Mouse (Mus musculus) embryonic facial prominence, embryonic 15.5 days (tissue): ENCODE data around the gene Ppp2r3a. TPM values are rescaled to one million over a fixed set of nuclear protein-coding genes. Genes with fewer than 3 reads are reported as not detected.

Source experiments
- ATAC-seq: fragments of 200-750 bp; cut with Nextera tagmentation; 2 replicates; pipeline ENCODE4 v1.8.0; 2017; ENCODE audit warnings: low read depth, moderate TSS enrichment; ENCODE audit not compliant: insufficient number of reproducible peaks, low FRiP score, low TSS enrichment
- H3K27ac ChIP-seq: fragments of 300-500 bp; sonication (generic); replicated peaks from 2 replicates; pipeline ENCODE4 v1.5.1; 2015; ENCODE audit warnings: mild to moderate bottlenecking, inconsistent platforms
- H3K27me3 ChIP-seq: fragments of 300-500 bp; sonication (generic); 2 replicates; pipeline ENCODE4 v1.6.1; 2015; ENCODE audit warnings: inconsistent platforms
- H3K36me3 ChIP-seq: fragments of 300-500 bp; sonication (generic); 2 replicates; pipeline ENCODE4 v1.6.1; 2015; ENCODE audit warnings: mild to moderate bottlenecking, inconsistent platforms
- H3K4me1 ChIP-seq: fragments of 300-500 bp; sonication (generic); 2 replicates; pipeline ENCODE4 v1.6.1; 2015; ENCODE audit warnings: inconsistent platforms
- H3K4me2 ChIP-seq: fragments of 300-500 bp; sonication (generic); replicated peaks from 2 replicates; pipeline ENCODE4 v1.6.1; 2015; ENCODE audit warnings: mild to moderate bottlenecking, inconsistent platforms
- H3K4me3 ChIP-seq: fragments of 300-500 bp; sonication (generic); replicated peaks from 2 replicates; pipeline ENCODE4 v1.5.1; 2015; ENCODE audit warnings: mild to moderate bottlenecking, inconsistent platforms
- H3K9ac ChIP-seq: fragments of 300-500 bp; sonication (generic); 2 replicates; pipeline ENCODE4 v1.6.1; 2015; ENCODE audit warnings: inconsistent platforms
- H3K9me3 ChIP-seq: fragments of 300-500 bp; sonication (generic); replicated peaks from 2 replicates; pipeline ENCODE4 v1.6.1; 2016; ENCODE audit warnings: inconsistent platforms
- WGBS: fragments of 180-500 bp; shearing (Covaris S2); methylation state at CpG from one replicate; pipeline ENCODE4 v1.1.7; 2015; 5-methylcytosine and 5-hydroxymethylcytosine counted together
- polyA plus RNA-seq: library from polyadenylated mRNA; unstranded; fragments of >200 nt; fragmentation: Nextera tagmentation; extraction: Ambion mirVana; gene quantifications from 2 replicates; pipeline ENCODE4 v1.2.1, GENCODE M21; 2015

Gene Ppp2r3a
- polyA plus RNA-seq, 1 experiment from 2014 or later, result 16.1 TPM

DNA sequence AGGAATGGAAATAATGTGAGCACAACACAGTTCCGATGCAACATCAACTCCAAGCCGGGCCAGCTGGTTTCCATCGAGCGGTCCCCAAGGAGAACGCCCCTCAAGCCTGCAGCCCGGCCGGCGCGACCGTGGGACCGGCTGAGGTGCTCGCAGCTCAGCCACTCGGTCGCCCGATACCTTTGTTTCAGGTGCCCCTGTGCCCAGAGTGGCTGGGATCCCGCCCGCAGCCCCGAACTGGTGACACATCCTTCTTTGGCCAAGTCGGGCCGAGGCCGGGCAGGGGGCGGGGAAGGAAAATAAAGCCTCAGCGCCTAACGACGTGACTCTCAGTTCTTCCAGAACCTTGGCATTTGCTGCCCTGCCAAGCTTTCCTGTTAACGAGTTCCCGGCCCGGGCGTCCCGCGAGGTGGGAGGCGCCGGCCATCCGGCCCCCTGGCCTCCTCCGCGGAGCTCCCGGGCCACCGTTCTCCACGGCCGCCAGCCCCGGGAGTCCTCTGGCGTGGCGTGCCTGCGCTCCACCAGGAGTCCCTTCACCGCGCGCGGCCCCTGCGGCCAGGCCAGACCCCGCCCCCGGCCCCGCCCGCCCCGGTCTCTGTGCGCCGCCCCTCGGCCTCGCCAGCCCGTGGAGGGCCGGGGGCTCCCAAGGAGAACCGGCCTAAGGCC is 483 bp downstream of the Ppp2r3a start:
- peak; percentile 96 for ATAC-seq
- no peaks in the 10 kb centered on the region for H3K9me3 ChIP-seq
- peak overlapping the region; percentile 73 for H3K4me3 ChIP-seq
- peak overlapping the region; percentile 76 for H3K4me2 ChIP-seq
- no peaks in the 10 kb centered on the region for H3K27me3 ChIP-seq
- peak overlapping the region; percentile 99 for H3K27ac ChIP-seq
- H3K4me1 ChIP-seq, result peaks cover 15% of the 10 kb centered on the region; the same call in 1 of the 2 replicates
- H3K36me3 ChIP-seq, result no peaks in the 10 kb centered on the region
- H3K9ac ChIP-seq, result peak overlapping the region; percentile 79
- WGBS, result under 1% methylated on average over 61 of the region's 61 CpGs

DNA sequence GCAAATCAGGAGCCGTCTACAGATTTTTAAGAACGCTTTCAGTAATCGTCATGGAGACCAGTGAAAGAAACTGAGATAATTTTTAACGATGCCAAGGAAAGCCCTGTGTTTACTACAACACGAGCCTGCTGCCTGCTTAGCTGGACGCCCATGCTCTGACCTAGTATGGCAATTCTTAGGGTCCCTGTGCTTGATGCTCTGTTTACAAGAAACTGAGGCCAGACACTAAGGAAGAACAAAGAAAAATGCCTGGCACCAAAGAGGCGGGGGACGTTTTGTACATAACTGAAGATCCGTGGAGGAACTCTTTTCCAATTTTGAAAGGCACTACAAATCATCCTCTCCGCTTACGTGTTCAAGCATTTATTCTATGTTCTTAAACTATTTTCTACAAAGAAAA is 1.1 kb downstream of the Ppp2r3a start:
- Histone ChIP-seq H3K36me3 (no peaks in the 10 kb centered on the region), H3K27ac (peak overlapping the region; percentile 99), H3K4me1 (peaks cover 15% of the 10 kb centered on the region; the same call in 1 of the 2 replicates), H3K4me2 (peak overlapping the region; percentile 76), H3K27me3 (no peaks in the 10 kb centered on the region), H3K9ac (peak overlapping the region; percentile 79), H3K4me3 (peak overlapping the region; percentile 73), H3K9me3 (no peaks in the 10 kb centered on the region)
- WGBS, result 2% methylated on average over 11 of the region's 11 CpGs
- no peak for ATAC-seq

DNA sequence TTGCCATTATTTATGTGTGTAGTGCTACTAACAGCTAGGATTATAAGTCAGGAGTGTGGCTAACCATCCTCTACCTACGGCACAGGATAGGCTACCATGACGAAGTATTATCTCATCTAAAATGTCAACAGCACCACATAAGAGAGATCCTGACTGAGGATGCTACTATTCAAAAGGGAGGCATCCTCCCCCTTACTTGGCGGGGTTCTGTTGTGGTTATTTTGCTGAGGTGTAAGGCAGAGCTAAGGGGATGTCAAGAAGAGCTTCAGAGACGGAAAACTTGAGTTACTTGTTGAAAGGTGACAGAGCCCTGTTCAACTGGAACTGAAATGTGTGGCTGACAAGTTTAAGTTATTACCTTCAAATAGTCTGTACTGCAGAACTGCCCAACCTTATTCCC is 2.0 kb downstream of the Ppp2r3a start:
- no peak overlapping the region for H3K27ac ChIP-seq
- no peaks in the 10 kb centered on the region for H3K9me3 ChIP-seq
- no peak overlapping the region for H3K9ac ChIP-seq
- H3K4me3 ChIP-seq, result no peak overlapping the region
- peak overlapping the region; percentile 76; the same call in 1 of the 2 replicates for H3K4me2 ChIP-seq
- no peaks in the 10 kb centered on the region for H3K27me3 ChIP-seq
- WGBS, result 70% methylated on average over 4 of the region's 4 CpGs
- peaks cover 15% of the 10 kb centered on the region; the same call in 1 of the 2 replicates for H3K4me1 ChIP-seq
- H3K36me3 ChIP-seq, result no peaks in the 10 kb centered on the region
- ATAC-seq, result no peak

DNA sequence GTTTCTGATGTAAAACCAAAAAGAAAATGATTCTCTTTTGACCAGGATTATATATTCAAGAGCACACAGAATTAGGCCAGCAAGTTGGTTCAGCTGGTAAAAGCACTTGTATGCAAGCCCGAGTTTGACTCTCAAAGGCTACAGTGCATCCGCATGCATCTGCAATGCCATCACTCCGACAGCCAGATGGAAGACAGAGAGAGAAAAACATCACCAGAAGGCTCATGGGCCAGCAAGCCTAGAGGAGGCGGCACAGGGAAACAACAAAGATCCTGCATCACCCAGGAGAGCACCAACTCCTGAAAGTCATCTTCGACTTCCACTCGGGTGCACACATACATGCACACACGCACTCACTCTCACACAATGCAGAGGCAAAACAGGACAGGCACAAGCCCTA is 4.1 kb downstream of the Ppp2r3a start:
- no peak overlapping the region for H3K27ac ChIP-seq
- WGBS, result 61% methylated on average over 7 of the region's 7 CpGs
- no peak overlapping the region for H3K4me2 ChIP-seq
- peaks cover 19% of the 10 kb centered on the region; the same call in 1 of the 2 replicates for H3K4me1 ChIP-seq
- no peaks in the 10 kb centered on the region for H3K36me3 ChIP-seq
- H3K9ac ChIP-seq, result no peak overlapping the region
- no peaks in the 10 kb centered on the region for H3K27me3 ChIP-seq
- no peak for ATAC-seq
- no peak overlapping the region for H3K4me3 ChIP-seq
- no peaks in the 10 kb centered on the region for H3K9me3 ChIP-seq

- 91% methylated on average over 5 of the region's 5 CpGs for WGBS
- no peak overlapping the region for H3K4me2 ChIP-seq
- ATAC-seq, result no peak
- H3K36me3 ChIP-seq, result no peaks in the 10 kb centered on the region
- H3K4me3 ChIP-seq, result no peak overlapping the region
- no peak overlapping the region for H3K9ac ChIP-seq
- no peaks in the 10 kb centered on the region for H3K27me3 ChIP-seq
- no peak overlapping the region for H3K27ac ChIP-seq
- H3K4me1 ChIP-seq, result peaks cover 18% of the 10 kb centered on the region; the same call in 1 of the 2 replicates
- no peaks in the 10 kb centered on the region for H3K9me3 ChIP-seq
These were observed 6.1 kb downstream of the Ppp2r3a start for GRCm38 (mm10) chr9:101245493-101245892.

DNA sequence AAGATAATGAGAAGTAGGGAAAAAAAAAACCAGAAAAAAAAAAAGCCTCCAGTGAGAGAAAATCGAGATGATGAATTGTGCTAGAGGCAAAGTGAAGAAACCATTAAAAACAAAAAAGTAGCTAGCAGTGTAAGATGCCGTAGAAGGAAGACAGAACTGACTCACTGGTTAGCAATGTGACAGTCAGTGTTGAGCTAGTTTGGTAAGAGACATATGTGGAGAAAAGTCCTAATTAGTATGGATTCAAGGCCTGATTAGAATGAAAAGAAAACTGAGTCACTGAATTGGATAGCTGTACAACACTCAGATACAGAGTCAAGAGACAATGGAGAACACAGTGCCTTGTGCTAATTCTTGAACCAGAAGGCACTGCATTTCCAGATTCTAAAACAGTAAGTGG is 7.9 kb downstream of the Ppp2r3a start:
- no peak for ATAC-seq
- 39% methylated on average over 2 of the region's 2 CpGs for WGBS
- no peak overlapping the region for H3K4me3 ChIP-seq
- 0 out of 2 replicates have a peak, but pooled peaks cover 12% of the 10 kb centered on the region for H3K4me1 ChIP-seq
- no peak overlapping the region for H3K27ac ChIP-seq
- H3K4me2 ChIP-seq, result no peak overlapping the region
- H3K36me3 ChIP-seq, result no peaks in the 10 kb centered on the region
- no peak overlapping the region for H3K9ac ChIP-seq
- no peaks in the 10 kb centered on the region for H3K9me3 ChIP-seq
- no peaks in the 10 kb centered on the region for H3K27me3 ChIP-seq

GRCm38 (mm10) chr9:101240161-101240560 is 11.4 kb downstream of the Ppp2r3a start:
- ATAC-seq, result no peak
- Histone ChIP-seq H3K9ac (no peak overlapping the region), H3K9me3 (no peaks in the 10 kb centered on the region), H3K4me2 (no peak overlapping the region), H3K27me3 (no peaks in the 10 kb centered on the region), H3K4me1 (0 out of 2 replicates have a peak, but pooled peaks cover 4% of the 10 kb centered on the region), H3K27ac (no peak overlapping the region), H3K4me3 (no peak overlapping the region), H3K36me3 (no peaks in the 10 kb centered on the region)
- WGBS, result 72% methylated on average over 3 of the region's 3 CpGs

DNA sequence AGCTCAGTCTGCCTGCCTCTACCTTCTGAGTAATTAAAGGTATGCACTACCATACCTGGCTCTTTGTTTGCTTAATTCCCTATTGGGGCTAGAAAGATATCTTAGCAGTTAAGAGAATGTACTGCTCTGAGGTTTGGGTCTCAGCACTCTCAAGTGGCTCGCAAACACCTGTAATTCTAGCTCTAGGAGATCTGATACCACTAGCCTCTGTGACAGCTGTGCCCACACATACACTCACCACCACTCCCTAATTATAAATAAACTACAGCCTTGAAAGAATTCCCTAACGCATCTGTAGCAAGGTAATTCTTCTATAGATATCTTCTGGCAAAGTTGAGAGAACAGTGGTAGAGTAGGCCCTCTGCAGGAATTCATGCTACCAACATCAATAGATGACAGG is 15.8 kb downstream of the Ppp2r3a start:
- 77% methylated on average over 2 of the region's 2 CpGs for WGBS
- no peak for ATAC-seq

DNA sequence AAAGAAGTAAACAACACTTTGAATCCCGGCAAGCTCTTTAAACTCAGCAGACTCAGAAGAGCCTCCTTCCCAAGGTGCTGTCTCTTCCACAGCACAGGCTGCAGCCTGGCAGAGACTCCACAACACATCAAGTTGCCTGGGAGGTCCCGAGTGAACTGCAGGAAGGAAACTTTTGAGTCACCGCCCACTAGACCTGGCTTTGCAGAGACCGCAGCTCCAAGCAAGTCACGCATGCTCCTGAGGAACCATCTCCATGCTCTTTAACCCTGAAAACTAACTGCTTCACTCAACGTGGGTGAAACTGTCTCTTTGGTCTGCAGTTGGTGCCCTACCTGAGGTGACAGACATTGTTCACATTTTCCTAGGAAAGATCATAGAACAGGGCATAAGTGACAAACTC is 19.6 kb downstream of the Ppp2r3a start:
- WGBS, result 70% methylated on average over 6 of the region's 6 CpGs
- Histone ChIP-seq H3K4me2 (no peak overlapping the region), H3K9me3 (no peaks in the 10 kb centered on the region), H3K36me3 (no peaks in the 10 kb centered on the region), H3K27ac (no peak overlapping the region), H3K27me3 (no peaks in the 10 kb centered on the region), H3K9ac (no peak overlapping the region), H3K4me3 (no peak overlapping the region), H3K4me1 (no peaks in the 10 kb centered on the region)
- no peak for ATAC-seq

More for the DNA sequence above, 15.8 kb downstream of the Ppp2r3a start:
- no peak overlapping the region for H3K4me3 ChIP-seq
- no peak overlapping the region for H3K4me2 ChIP-seq
- no peaks in the 10 kb centered on the region for H3K9me3 ChIP-seq
- no peaks in the 10 kb centered on the region for H3K4me1 ChIP-seq
- no peaks in the 10 kb centered on the region for H3K27me3 ChIP-seq
- no peaks in the 10 kb centered on the region for H3K36me3 ChIP-seq
- H3K9ac ChIP-seq, result no peak overlapping the region
- H3K27ac ChIP-seq, result no peak overlapping the region

- no peaks in the 10 kb centered on the region for H3K27me3 ChIP-seq
These were observed 21.6 kb downstream of the Ppp2r3a start for GRCm38 (mm10) chr9:101230028-101230427.

DNA sequence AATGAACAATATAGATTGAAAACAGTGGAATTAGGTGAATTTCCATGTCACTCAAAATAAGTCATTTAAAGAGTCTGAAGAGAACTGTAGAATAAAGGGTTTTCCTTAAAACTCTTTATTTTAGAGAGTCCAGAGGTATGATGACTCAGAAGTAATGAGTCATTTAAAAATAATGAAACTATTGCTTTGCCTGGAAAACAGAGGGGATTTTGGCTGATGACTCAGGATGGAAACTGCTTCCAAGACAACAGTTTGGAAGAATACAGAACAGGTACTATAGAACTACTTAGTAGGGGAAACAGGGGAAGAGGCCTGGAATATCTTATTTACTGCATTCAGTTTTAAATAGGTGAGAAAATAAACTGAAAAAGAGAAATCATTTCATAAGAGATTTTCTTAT is 22.7 kb downstream of the Ppp2r3a start:
- Histone ChIP-seq H3K9me3 (no peaks in the 10 kb centered on the region), H3K4me3 (no peak overlapping the region), H3K9ac (no peak overlapping the region), H3K36me3 (no peaks in the 10 kb centered on the region), H3K4me2 (no peak overlapping the region), H3K27me3 (no peaks in the 10 kb centered on the region), H3K4me1 (no peaks in the 10 kb centered on the region), H3K27ac (no peak overlapping the region)
- no peak for ATAC-seq

More at GRCm38 (mm10) chr9:101230028-101230427, 21.6 kb downstream of the Ppp2r3a start:
- no peaks in the 10 kb centered on the region for H3K4me1 ChIP-seq
- H3K9ac ChIP-seq, result no peak overlapping the region
- H3K36me3 ChIP-seq, result no peaks in the 10 kb centered on the region
- H3K27ac ChIP-seq, result no peak overlapping the region
- H3K4me3 ChIP-seq, result no peak overlapping the region
- H3K9me3 ChIP-seq, result no peaks in the 10 kb centered on the region
- no peak for ATAC-seq
- H3K4me2 ChIP-seq, result no peak overlapping the region
- 79% methylated on average over 3 of the region's 3 CpGs for WGBS

DNA sequence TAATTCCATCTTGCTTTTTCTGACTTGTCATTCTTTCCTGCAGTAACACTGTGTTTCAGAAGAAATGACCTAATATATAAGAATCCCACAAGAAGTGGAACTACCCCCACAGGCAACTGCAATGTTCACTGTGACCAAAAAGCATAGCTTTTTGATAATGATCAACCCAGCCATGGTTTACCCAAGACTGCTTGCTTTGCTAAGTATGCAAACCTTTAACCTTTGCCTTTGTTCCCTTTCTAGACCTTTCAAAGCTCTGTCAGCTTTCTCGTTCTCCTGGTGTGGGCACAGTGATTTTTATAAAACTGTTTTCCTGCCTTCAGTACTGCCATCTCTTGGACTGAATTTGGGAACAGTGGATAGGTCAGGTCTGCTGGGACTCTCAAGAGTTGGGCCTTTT is 43.6 kb downstream of the Ppp2r3a start:
- WGBS, result 67% methylated on average over 1 of the region's 1 CpGs
- H3K4me3 ChIP-seq, result no peak overlapping the region
- no peaks in the 10 kb centered on the region for H3K4me1 ChIP-seq
- no peak overlapping the region for H3K27ac ChIP-seq
- peaks cover 8% of the 10 kb centered on the region; the same call in 1 of the 2 replicates for H3K36me3 ChIP-seq
- no peaks in the 10 kb centered on the region for H3K9me3 ChIP-seq
- H3K4me2 ChIP-seq, result no peak overlapping the region
- no peak for ATAC-seq
- no peak overlapping the region for H3K9ac ChIP-seq
- no peaks in the 10 kb centered on the region for H3K27me3 ChIP-seq
